Mouse (Mus musculus): ENCODE results near the gene Slc22a21.
"Not testable (repeated sequence)": the region's sequence is repeated elsewhere in the genome, so short reads cannot be mapped to it uniquely, and the experiment has no call there.

- not testable (repeated sequence) for TF ChIP-seq CHD2 (IDR thresholded peaks at IDR 0.05; ENCODE audit: low read depth, low read length); MAFK (IDR thresholded peaks at IDR 0.05; ENCODE audit: insufficient read depth, low read depth, low read length); ZNF384 (IDR thresholded peaks at IDR 0.05; ENCODE audit: low read depth, low read length)
Measured at GRCm38 (mm10) chr11:53979456-53979787, 710 bp downstream of the Slc22a21 start.

All from ES-E14 (cell line).